In the genomic region with DNA sequence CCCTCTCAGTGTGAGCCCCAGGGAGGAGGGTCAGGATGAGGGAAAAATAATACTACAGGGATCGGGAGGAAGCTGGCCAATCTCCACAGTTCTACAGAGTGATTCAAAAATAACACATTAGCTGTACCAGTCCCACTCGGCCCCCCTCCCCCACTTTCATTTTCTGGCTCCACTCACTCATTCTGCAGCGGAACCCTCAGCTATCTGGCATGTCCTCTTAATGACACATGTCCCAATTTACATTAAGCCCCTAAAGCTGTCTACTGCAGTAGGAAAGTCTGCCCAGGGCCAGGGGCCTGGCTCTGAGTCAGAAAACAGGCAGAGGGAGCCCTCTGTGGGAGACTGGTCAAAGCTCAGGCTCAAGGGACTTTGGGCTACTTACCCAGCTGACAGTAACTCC, we compare ENCODE assay signal across 8 mouse cellular contexts. TPM values are rescaled to one million over a fixed set of nuclear protein-coding genes. Genes with fewer than 3 reads are reported as not detected.
DNase-seq lines count a peak whose midpoint lies in the region; ATAC-seq lines count a peak whose summit lies in the region.

No protein-coding gene starts in this region.

- H3K27me3 ChIP-seq in intestine, embryonic 14.5 days (replicated peaks; ENCODE audit: control insufficient read depth, insufficient read depth, low read length) = no peaks in the 10 kb centered on the region
- H3K27me3 ChIP-seq in neural tube, embryonic 12.5 days (replicated peaks) = no peaks in the 10 kb centered on the region

- DNase-seq in cerebellum, adult 11 months = peak; percentile 16
- DNase-seq in cerebellum, postnatal 14 days = peak; percentile 73 to 77
- peak; percentile 51 for DNase-seq in gastrocnemius, postnatal 25 days
- DNase-seq in intestine, embryonic 14.5 days (ENCODE audit: low spot score) = peak; percentile 67
- peak; percentile 87 for DNase-seq in left cerebral cortex, postnatal 4 days
- no peak for DNase-seq in spleen, postnatal 36 days (ENCODE audit: low spot score in 2 of 2)

- no peak overlapping the region for H3K9ac ChIP-seq in intestine, embryonic 14.5 days (ENCODE audit: low read length)
- H3K9ac ChIP-seq in neural tube, embryonic 12.5 days = no peak overlapping the region

- 15% methylated on average over 3 of the region's 3 CpGs for WGBS in intestine, embryonic 14.5 days
- WGBS in neural tube, embryonic 12.5 days = 22% methylated on average over 3 of the region's 3 CpGs

- H3K4me1 ChIP-seq in intestine, embryonic 14.5 days (replicated peaks; ENCODE audit: control insufficient read depth, insufficient read depth, low read length) = peaks cover 63% of the 10 kb centered on the region
- peaks cover 71% of the 10 kb centered on the region for H3K4me1 ChIP-seq in neural tube, embryonic 12.5 days

- no peak for ATAC-seq in cerebellum, adult (ENCODE audit: insufficient number of reproducible peaks, low FRiP score, low TSS enrichment)
- ATAC-seq in intestine, embryonic 14.5 days (replicated peaks; ENCODE audit: low FRiP score, low TSS enrichment, low read depth) = no peak
- peak; percentile 24; the same call in 1 of the 2 replicates for ATAC-seq in neural tube, embryonic 12.5 days (ENCODE audit: low FRiP score, low read depth)

- no peaks in the 10 kb centered on the region for H3K36me3 ChIP-seq in intestine, embryonic 14.5 days (ENCODE audit: control insufficient read depth, insufficient read depth, low read length)
- H3K36me3 ChIP-seq in neural tube, embryonic 12.5 days = no peaks in the 10 kb centered on the region

- H3K4me2 ChIP-seq in intestine, embryonic 14.5 days (ENCODE audit: low read length) = peak overlapping the region; percentile 29
- H3K4me2 ChIP-seq in neural tube, embryonic 12.5 days (replicated peaks) = peak overlapping the region; percentile 40

- H3K4me3 ChIP-seq in intestine, embryonic 14.5 days (ENCODE audit: low read depth, low read length) = no peak overlapping the region
- no peak overlapping the region for H3K4me3 ChIP-seq in neural tube, embryonic 12.5 days

- H3K9me3 ChIP-seq in intestine, embryonic 14.5 days (ENCODE audit: control insufficient read depth, low read length) = no peaks in the 10 kb centered on the region
- H3K9me3 ChIP-seq in neural tube, embryonic 12.5 days = no peaks in the 10 kb centered on the region

- intact Hi-C loops in left cerebral cortex, postnatal 4 days (cut with DNase I) = loop anchor here (5.0 kb wide), 1 partner anchor 78 kb away; the partner anchor contains the start of gene Mmp15

- peak overlapping the region; percentile 5; the same call in 1 of the 2 replicates for H3K27ac ChIP-seq in intestine, embryonic 14.5 days (ENCODE audit: low read depth)
- no peak overlapping the region; the same call in 1 of the 2 replicates for H3K27ac ChIP-seq in neural tube, embryonic 12.5 days

RNA-seq across cellular contexts. Expression of gene Cfap20, which starts 4.7 kb away (rescaled TPM):
- 1 to 10 TPM; 7.5 TPM for total RNA-seq in gastrocnemius, postnatal 25 days (2021)
- 157 and 159 TPM in 2 replicates for polyA plus RNA-seq in intestine, embryonic 14.5 days (2014; fragmentation: Nextera tagmentation; extraction: Ambion mirVana)
- 10 to 100 TPM; 67.5 to 67.7 TPM for total RNA-seq in left cerebral cortex, postnatal 4 days (2021)
- 124 and 127 TPM in 2 replicates for polyA plus RNA-seq in neural tube, embryonic 12.5 days (2016; fragmentation: Nextera tagmentation; extraction: Ambion mirVana)

RNA-seq across cellular contexts. Expression of gene Csnk2a2, which starts 59.9 kb away (rescaled TPM):
- total RNA-seq in gastrocnemius, postnatal 25 days (2021) = 10 to 100 TPM; 21.0 to 25.8 TPM
- polyA plus RNA-seq in intestine, embryonic 14.5 days (2014; fragmentation: Nextera tagmentation; extraction: Ambion mirVana) = 17.5 and 20.7 TPM in 2 replicates
- total RNA-seq in left cerebral cortex, postnatal 4 days (2021) = 10 to 100 TPM; 81.1 to 93.5 TPM
- polyA plus RNA-seq in neural tube, embryonic 12.5 days (2016; fragmentation: Nextera tagmentation; extraction: Ambion mirVana) = 9.1 and 12.6 TPM in 2 replicates

Comparison
In these comparisons a context has a peak if more than half of its experiments do, and no peak if none do; other contexts are left out.
1. DNase-seq: peak in cerebellum, adult 11 months (single experiment), cerebellum, postnatal 14 days (2 of 2), gastrocnemius, postnatal 25 days (single experiment), intestine, embryonic 14.5 days (single experiment) and left cerebral cortex, postnatal 4 days (single experiment); none in spleen, postnatal 36 days (0 of 2).
2. RNA of gene Cfap20, which starts 4.7 kb away (total RNA-seq): 67.5 to 67.7 TPM in left cerebral cortex, postnatal 4 days; 7.5 TPM in gastrocnemius, postnatal 25 days; every median in the first group is over 4 times any median in the second.